Mouse (Mus musculus): ENCODE measurements at regions not wholly inside any gene's neighbourhood (a gene's known extent, or its start where the extent isn't known, plus 50 kb on each side); places are given as distances from the start of the nearest gene placed in this dataset.

DNA sequence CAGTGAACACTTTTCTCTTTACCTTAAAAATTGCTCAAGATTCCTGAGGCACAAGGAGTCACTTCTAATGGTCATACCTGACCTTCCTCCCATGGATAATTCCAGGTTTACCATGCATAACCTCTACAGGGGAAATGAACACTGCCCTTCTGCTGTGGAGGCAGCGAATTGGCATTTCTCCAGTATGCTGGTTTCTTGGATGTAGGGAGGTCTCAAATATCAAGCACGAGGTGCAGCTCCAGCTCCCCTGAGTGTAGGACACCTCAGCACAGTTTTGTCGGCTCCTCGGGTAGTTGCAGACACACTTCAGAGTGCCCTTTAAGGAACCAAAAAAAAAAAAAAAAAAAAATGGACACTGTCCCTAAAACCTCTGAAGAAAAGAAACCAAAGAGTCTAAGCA lies 124.8 kb downstream of the Lnpk start:
- no peak for TF ChIP-seq CTCF (IDR thresholded peaks at IDR 0.05; ENCODE audit: control insufficient read depth, insufficient read depth, low read length)
- TF ChIP-seq POLR2A (IDR thresholded peaks at IDR 0.05; ENCODE audit: borderline replicate concordance, control insufficient read depth, low read depth, low read length): no peak

All from bone marrow, adult 2 months (tissue).